Mouse (Mus musculus) liver, embryonic 14.5 days (tissue): ENCODE data around the gene Kbtbd12. TPM values are rescaled to one million over a fixed set of nuclear protein-coding genes. Genes with fewer than 3 reads are reported as not detected.

ENCODE experiments used
- ATAC-seq: fragments of 200-750 bp; cut with Nextera tagmentation; 2 replicates; pipeline ENCODE4 v1.8.0; 2017; ENCODE audit warnings: moderate number of reproducible peaks, mild to moderate bottlenecking, moderate library complexity; ENCODE audit not compliant: insufficient read depth
- DNase-seq, 3 experiments: peaks; one replicate each; pipeline ENCODE4 v3.0.0-alpha.2; 2012 to 2013; ENCODE audit warnings: low read depth in 3 of 3, low spot score in 3 of 3
- H3K27ac ChIP-seq: fragments of 300-500 bp; sonication (generic); 2 replicates; pipeline ENCODE4 v1.5.1; 2014; ENCODE audit warnings: moderate library complexity, mild to moderate bottlenecking, control low read depth, inconsistent platforms
- H3K27me3 ChIP-seq: fragments of 300-500 bp; sonication (generic); 2 replicates; pipeline ENCODE4 v1.6.1; 2014; ENCODE audit warnings: mild to moderate bottlenecking, low read length, moderate library complexity; ENCODE audit not compliant: control insufficient read depth, insufficient read depth
- H3K36me3 ChIP-seq: fragments of 300-500 bp; sonication (generic); replicated peaks from 2 replicates; pipeline ENCODE4 v1.6.1; 2014; ENCODE audit warnings: low read depth; ENCODE audit not compliant: control insufficient read depth, insufficient read depth
- H3K4me1 ChIP-seq, 2 experiments: fragments of 200-500 bp in 1 of 2; fragments of 300-500 bp in 1 of 2; sonication (generic) in 1 of 2; replicated peaks; 2 replicates each; pipeline ENCODE4 v1.6.1; 2012 to 2014; ENCODE audit warnings: antibody characterized with exemption in 1 of 2, inconsistent platforms in 1 of 2, low read length in 1 of 2; ENCODE audit not compliant: control insufficient read depth in 2 of 2, insufficient read depth in 2 of 2
- H3K4me2 ChIP-seq: fragments of 300-500 bp; sonication (generic); 2 replicates; pipeline ENCODE4 v1.6.1; 2014; ENCODE audit warnings: low read depth, mild to moderate bottlenecking, control low read depth, moderate library complexity
- H3K4me3 ChIP-seq, 2 experiments: fragments of 200-500 bp in 1 of 2; fragments of 300-500 bp in 1 of 2; sonication (generic) in 1 of 2; 2 replicates each; pipeline ENCODE4 v1.5.1; 2012 to 2014; ENCODE audit warnings: low read depth in 2 of 2, low read length in 2 of 2, mild to moderate bottlenecking in 2 of 2, control low read depth in 1 of 2, inconsistent platforms in 1 of 2, moderate library complexity in 1 of 2; ENCODE audit not compliant: insufficient read depth in 1 of 2
- H3K9ac ChIP-seq: fragments of 300-500 bp; sonication (generic); replicated peaks from 2 replicates; pipeline ENCODE4 v1.6.1; 2014; ENCODE audit warnings: mild to moderate bottlenecking, control low read depth, moderate library complexity
- H3K9me3 ChIP-seq: fragments of 300-500 bp; sonication (generic); 2 replicates; pipeline ENCODE4 v1.6.1; 2016; ENCODE audit warnings: low read length, mixed read lengths; ENCODE audit not compliant: control insufficient read depth
- CTCF ChIP-seq: IDR thresholded peaks from 2 replicates; pipeline ENCODE4 v1.5.1; 2016; ENCODE audit warnings: antibody characterized with exemption, low read depth, control low read depth
- EP300 ChIP-seq: IDR thresholded peaks from 2 replicates; pipeline ENCODE4 v1.6.1; 2016; ENCODE audit warnings: antibody characterized with exemption, low read depth
- WGBS: fragments of 180-500 bp; shearing (Covaris S2); extraction: QIAGEN DNeasy Blood & Tissue Kit; methylation state at CpG from one replicate; pipeline ENCODE4 v1.1.7; 2014; ENCODE audit not compliant: insufficient replicate concordance; 5-methylcytosine and 5-hydroxymethylcytosine counted together
- polyA plus RNA-seq, 2 experiments: library from polyadenylated mRNA; depleted of rRNA in 1 of 2; stranded (reverse) in 1 of 2; unstranded in 1 of 2; fragments of >200 nt; fragmentation: Nextera tagmentation in 1 of 2; extraction: Ambion mirVana in 1 of 2; gene quantifications; 2 replicates each; pipeline versions ENCODE4 v1.2.1 to v1.2.3; 2012 to 2014

Kbtbd12 gene
- polyA plus RNA-seq, 2 experiments = 0.65 to 0.80 TPM

- Histone ChIP-seq H3K9me3 (no peaks in the 10 kb centered on the region), H3K27me3 (no peaks in the 10 kb centered on the region), H3K4me1 (peaks cover 39 to 42% of the 10 kb centered on the region in 2 experiments), H3K4me3 (peak overlapping the region; percentile 41 to 65), H3K9ac (peak overlapping the region; percentile 78), H3K36me3 (peaks cover 24% of the 10 kb centered on the region), H3K4me2 (peak overlapping the region; percentile 97), H3K27ac (peak overlapping the region; percentile 67)
- TF ChIP-seq EP300 (no peak), CTCF (peak; percentile 82)
- WGBS = 4% methylated on average over 76 of the region's 76 CpGs
- DNase-seq = peak in 2 of 3 experiments; percentile 45
- peak; percentile 60 for ATAC-seq
These were observed 138.0 kb downstream of the Kbtbd12 start for GRCm38 (mm10) chr6:88499481-88500404.

Other genes starting within 250 kb of the Kbtbd12 start
- 9.1 and 9.7 TPM in 2 replicates for gene Eefsec, start 191.4 kb downstream of the Kbtbd12 start, polyA plus RNA-seq (2012; rRNA removed)
- 14.3 and 16.3 TPM in 2 replicates for gene Eefsec, start 191.4 kb downstream of the Kbtbd12 start, polyA plus RNA-seq (2014; fragmentation: Nextera tagmentation; extraction: Ambion mirVana)
- 33.8 and 49.1 TPM in 2 replicates for gene Ruvbl1, start 172.5 kb downstream of the Kbtbd12 start, polyA plus RNA-seq (2012; rRNA removed)
- gene Ruvbl1, start 172.5 kb downstream of the Kbtbd12 start, polyA plus RNA-seq (2014; fragmentation: Nextera tagmentation; extraction: Ambion mirVana) = 72.6 and 79.8 TPM in 2 replicates
- 66.9 and 67.7 TPM in 2 replicates for gene Sec61a1, start 119.0 kb downstream of the Kbtbd12 start, polyA plus RNA-seq (2012; rRNA removed)
- gene Sec61a1, start 119.0 kb downstream of the Kbtbd12 start, polyA plus RNA-seq (2014; fragmentation: Nextera tagmentation; extraction: Ambion mirVana) = 86.9 and 90.0 TPM in 2 replicates
- 14.8 and 17.0 TPM in 2 replicates for gene Mgll, start 86.5 kb upstream of the Kbtbd12 start, polyA plus RNA-seq (2012; rRNA removed)
- gene Mgll, start 86.5 kb upstream of the Kbtbd12 start, polyA plus RNA-seq (2014; fragmentation: Nextera tagmentation; extraction: Ambion mirVana) = 65.5 and 68.0 TPM in 2 replicates
- gene Abtb1, start 204.0 kb upstream of the Kbtbd12 start, polyA plus RNA-seq (2012; rRNA removed) = 43.1 and 47.5 TPM in 2 replicates
- 39.0 and 44.9 TPM in 2 replicates for gene Abtb1, start 204.0 kb upstream of the Kbtbd12 start, polyA plus RNA-seq (2014; fragmentation: Nextera tagmentation; extraction: Ambion mirVana)
- gene Podxl2, start 237.1 kb upstream of the Kbtbd12 start, polyA plus RNA-seq (2012; rRNA removed) = 1.9 and 3.1 TPM in 2 replicates
- 0.59 and 1.2 TPM in 2 replicates for gene Podxl2, start 237.1 kb upstream of the Kbtbd12 start, polyA plus RNA-seq (2014; fragmentation: Nextera tagmentation; extraction: Ambion mirVana)